Mouse (Mus musculus): ENCODE data around the gene Wnt3a.
A peak's percentile ranks its signal among the peaks of the same experiment; 100 is the strongest.
"Not testable (repeated sequence)": the region's sequence is repeated elsewhere in the genome, so short reads cannot be mapped to it uniquely, and the experiment has no call there.

The Wnt3a gene

GRCm38 (mm10) chr11:59307422-59308163, 17.0 kb upstream of the Wnt3a start:
- DNase-seq, result peak; percentile 73

- peak; percentile 76 for DNase-seq
Observed at GRCm38 (mm10) chr11:59306461-59307421, 16.2 kb upstream of the Wnt3a start, which contains the start of gene Wnt9a. Gene Wnt9a (plus strand): TSS chr11:59306928.

DNA sequence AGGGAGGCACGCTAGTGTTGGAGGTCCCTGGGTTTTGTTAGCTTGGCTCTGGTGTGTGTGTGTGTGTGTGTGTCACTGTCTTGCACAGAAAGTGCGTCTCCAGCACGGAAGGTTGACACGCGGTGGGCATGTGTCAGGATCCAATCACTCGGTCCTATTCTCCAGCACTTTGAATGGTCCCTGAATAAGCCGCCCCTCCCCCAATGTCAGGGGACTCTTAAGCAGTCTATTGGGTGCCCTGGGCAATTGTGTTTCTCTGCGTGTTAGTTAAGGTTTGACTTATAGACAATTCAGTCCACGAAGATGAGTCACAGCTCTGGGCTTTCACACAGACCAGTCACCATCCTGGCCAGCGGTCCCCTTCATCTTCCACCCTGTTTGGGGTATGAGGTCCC, 15.3 kb upstream of the Wnt3a start:
- DNase-seq, result peak; percentile 41

DNA sequence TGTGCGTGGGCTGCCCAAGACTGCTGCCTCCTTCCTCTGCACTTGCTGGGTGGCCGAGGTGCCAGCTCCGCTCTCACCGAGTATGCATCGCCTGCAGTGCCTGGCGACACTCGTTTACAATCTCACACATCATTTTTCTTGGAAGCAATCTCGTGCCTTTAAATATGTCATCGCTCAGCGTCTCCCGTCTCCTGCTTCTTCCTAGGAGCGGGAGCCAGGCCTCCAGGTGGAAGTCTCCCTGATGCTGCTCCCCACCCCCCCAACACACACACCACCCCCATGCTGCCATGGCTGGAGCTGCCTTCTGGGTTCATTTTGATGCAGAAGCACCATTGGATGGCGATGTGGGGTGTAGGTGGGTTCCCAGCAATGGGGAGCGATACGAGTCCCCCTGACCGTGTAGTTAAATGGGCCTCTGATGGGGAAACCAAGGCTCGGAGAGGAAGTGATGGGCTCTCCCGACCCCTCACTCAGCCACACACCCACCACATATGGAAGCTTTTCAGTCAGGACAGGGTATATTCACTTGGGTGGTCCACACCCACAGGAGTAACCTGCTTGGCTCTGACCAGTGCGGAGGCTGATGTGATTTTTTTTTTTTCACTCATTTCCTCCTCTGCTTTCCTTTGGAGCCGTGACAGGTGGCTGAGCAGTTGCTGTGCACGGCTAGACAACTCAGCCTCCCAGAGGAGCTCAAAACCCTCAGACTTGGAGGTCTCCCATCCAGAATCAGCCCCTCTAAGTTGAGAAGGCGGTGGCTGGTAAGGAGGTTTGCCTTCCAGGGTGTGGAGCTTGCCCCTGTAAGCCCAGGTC, 14.7 kb upstream of the Wnt3a start:
- DNase-seq, result no peak

DNA sequence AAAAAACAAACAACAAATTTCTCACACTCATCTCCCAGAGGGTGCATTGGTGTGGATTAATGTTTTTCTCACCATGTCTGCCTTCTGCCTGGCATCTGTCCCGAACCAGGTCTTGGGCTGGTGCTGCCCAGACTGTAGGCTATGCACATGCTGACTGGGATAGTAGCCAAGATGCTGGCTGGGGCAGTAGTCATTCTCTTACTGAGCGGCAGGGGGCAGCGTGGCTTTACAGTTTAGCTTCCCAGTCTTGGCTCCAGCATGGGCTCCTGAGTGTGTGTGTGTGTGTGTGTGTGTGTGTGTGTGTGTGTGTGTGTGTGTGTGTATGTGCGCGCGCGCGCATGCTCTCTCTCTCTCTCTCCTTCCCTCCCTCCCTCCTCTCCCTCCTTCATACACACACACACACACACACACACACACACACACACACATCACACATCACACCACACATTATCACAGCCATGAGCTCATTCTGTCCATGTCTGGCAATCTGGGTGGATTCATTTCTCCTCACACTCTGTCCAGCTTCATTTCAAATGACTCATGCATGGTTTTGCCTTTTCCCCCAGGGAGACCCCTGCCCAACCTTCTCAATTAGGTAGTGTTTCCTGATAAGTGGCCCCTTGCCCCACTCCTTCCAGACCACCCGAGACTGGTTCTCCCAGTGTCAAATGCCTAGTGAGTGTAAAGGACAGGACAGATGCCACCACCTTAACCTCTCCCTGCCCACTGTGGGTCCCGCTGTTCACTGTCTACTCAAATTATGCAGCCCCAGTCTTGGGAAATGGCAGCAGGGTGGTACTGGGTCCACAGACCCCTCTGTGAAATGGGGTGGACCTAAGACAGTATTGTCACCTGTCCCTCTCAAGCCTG, 12.4 kb upstream of the Wnt3a start:
- DNase-seq, result peak; percentile 92

GRCm38 (mm10) chr11:59301053-59301452, 10.5 kb upstream of the Wnt3a start:
- DNase-seq, result not testable (repeated sequence)

- peak; percentile 48 for DNase-seq
Observed at GRCm38 (mm10) chr11:59300185-59300584, 9.6 kb upstream of the Wnt3a start.

- peak; percentile 69 for DNase-seq
Observed at GRCm38 (mm10) chr11:59297941-59298340, 7.4 kb upstream of the Wnt3a start.

DNA sequence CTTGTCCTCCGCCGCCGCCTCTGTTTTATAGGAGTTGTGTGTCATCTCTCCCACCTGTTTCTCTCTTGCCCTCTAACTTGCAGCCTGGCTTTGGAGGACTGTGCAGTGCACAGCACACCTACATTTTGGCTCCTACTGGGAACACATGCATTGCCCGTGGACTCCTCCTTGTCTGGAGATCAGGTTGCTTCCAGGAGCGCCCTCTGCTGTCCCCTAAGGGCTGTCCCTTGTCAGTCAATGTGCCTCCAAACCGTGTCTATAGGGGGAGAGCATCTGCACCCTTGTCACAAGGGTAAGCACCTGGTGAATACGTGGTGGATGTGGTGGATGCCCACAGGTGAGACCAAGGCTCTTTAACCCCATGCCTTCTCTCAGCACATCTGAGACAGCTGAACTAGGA, 3.1 kb upstream of the Wnt3a start:
- peak; percentile 71 for DNase-seq

DNA sequence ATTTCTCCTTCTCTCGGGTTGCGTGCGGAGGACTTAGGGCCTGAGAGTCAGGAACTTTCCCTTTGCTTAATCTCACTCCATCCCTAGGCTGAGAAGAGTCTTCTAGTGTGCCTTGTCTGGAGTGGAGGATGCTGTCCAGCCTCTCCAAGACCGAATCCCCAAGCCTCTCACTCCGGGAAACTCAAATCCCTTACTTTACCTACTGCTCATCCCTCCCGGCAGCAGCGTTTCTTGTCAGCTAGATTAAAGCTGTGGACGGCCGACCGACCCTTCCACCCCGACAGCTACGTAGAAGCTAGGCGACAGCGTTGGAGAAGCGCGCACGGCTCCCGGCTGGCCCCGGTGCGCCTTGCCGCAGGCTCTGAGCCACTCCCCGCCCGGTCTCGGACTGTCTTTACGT, 846 bp downstream of the Wnt3a start:
- no peak for DNase-seq

GRCm38 (mm10) chr11:59284146-59284545, 6.4 kb downstream of the Wnt3a start:
- no peak for DNase-seq

DNA sequence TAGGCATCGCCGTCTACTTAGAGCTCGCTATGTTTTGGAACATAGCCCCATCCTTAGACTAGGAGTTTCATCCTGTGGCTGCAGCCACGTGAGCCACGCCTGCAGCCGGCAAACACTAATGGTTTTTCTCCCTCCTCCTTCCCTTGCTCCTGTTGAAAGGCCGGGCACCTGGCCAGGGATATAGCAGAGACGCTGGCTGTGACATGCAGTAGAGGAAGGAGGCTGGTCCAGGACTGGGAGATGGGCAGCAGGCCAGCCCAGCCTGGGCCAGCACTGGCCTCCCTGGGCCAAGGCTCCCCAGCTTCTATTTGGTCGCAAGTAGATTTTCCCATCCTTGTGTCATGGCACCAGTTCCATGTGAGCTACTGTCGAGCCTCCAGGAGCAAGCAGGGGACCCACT, 7.6 kb downstream of the Wnt3a start:
- no peak for DNase-seq

- DNase-seq, result no peak
Observed at GRCm38 (mm10) chr11:59282111-59282510, 8.4 kb downstream of the Wnt3a start.

DNA sequence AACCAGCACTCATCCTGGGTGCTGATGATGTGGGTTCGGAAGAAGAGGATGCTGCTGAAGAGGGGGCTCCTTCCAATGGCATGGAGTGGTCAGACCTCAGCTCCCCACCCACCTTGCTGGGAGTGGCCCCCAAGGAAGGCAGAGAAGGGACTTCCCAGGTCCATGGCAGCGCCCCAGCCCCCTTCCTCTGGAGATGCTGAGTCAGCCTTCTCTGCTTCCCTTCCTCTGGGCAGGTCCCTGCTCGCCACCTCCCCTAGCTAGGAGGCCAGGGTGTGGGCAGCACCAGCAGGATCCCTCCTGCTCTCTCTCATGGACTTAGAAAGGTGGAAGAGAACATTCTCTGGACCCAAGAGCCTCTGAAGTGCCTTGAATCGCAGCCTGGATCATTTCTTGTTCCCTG, 12.5 kb downstream of the Wnt3a start:
- no peak for DNase-seq

- no peak for DNase-seq
Observed at GRCm38 (mm10) chr11:59276877-59277276, 13.7 kb downstream of the Wnt3a start.

DNA sequence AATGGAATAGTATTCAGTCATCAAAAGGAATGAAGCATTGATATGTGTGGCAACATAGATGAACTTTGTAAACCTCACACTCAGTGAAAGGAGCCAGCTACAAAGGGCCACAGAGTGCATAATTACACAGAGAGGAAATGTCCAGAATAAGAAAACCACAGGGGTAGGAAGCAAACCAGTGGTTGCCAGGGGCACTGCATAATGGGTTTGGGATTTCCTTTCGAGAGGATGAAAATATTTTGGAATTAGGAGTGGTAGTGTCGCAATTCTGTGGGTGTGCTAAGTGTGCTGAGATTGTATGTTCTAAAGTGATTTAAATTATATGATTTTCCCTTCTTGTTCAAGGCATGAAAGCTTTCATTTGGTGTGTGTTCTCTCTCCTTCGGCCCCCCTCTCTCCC, 16.4 kb downstream of the Wnt3a start:
- no peak for DNase-seq

- no peak for DNase-seq
Observed at GRCm38 (mm10) chr11:59266727-59267126, 23.8 kb downstream of the Wnt3a start.

DNA sequence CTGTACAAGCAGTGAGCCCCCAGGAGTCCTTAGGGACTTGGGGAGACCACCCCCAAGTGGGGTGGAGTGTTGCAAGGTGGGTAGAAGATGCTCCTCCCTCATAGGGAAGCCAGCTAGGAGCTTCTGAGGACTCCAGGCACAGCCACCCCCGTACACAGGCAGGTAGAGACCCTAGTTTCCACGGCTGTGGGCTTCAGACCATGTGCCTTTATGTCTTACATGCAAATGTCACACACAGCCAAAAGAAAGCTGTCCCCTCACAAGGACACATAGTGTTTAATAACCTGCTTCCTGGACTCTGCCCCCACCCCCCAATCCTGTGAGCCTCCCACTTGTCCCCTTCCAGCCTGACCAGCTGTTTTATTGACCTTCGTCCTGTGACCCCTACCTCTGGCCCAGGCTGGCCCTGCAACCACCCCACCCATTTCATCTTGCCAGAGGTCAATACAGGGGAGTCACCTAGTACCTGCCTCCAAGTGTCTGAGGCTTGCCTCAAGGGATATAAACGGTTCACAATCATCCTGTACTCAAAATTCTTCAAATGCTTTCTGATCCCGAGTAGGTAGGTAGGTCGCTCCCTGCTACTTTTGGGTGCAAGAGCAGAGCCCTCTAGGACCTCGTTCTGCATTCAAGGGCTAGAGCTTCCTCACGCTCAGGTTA, 25.3 kb downstream of the Wnt3a start:
- no peak for DNase-seq

GRCm38 (mm10) chr11:59264593-59264992, 26.0 kb downstream of the Wnt3a start:
- peak; percentile 53 for DNase-seq

- DNase-seq, result peak; percentile 83
Observed at GRCm38 (mm10) chr11:59263870-59264563, 26.5 kb downstream of the Wnt3a start.

GRCm38 (mm10) chr11:59262308-59262707, 28.2 kb downstream of the Wnt3a start:
- no peak for DNase-seq
